Mouse (Mus musculus) ES-E14 (cell line): ENCODE data around the gene Fes.

Source experiments
- HCFC1 ChIP-seq: IDR thresholded peaks from 2 replicates; pipeline ENCODE4 v1.6.1; 2012; ENCODE audit warnings: low read length, inconsistent platforms, borderline replicate concordance; ENCODE audit not compliant: insufficient read depth
- MAFK ChIP-seq: IDR thresholded peaks from 2 replicates; pipeline ENCODE4 v1.6.1; 2014; ENCODE audit warnings: mild to moderate bottlenecking, low read depth, low read length, inconsistent platforms; ENCODE audit not compliant: insufficient read depth
- ZNF384 ChIP-seq: IDR thresholded peaks from 2 replicates; pipeline ENCODE4 v1.6.1; 2012; ENCODE audit warnings: low read depth, low read length, inconsistent platforms

DNA sequence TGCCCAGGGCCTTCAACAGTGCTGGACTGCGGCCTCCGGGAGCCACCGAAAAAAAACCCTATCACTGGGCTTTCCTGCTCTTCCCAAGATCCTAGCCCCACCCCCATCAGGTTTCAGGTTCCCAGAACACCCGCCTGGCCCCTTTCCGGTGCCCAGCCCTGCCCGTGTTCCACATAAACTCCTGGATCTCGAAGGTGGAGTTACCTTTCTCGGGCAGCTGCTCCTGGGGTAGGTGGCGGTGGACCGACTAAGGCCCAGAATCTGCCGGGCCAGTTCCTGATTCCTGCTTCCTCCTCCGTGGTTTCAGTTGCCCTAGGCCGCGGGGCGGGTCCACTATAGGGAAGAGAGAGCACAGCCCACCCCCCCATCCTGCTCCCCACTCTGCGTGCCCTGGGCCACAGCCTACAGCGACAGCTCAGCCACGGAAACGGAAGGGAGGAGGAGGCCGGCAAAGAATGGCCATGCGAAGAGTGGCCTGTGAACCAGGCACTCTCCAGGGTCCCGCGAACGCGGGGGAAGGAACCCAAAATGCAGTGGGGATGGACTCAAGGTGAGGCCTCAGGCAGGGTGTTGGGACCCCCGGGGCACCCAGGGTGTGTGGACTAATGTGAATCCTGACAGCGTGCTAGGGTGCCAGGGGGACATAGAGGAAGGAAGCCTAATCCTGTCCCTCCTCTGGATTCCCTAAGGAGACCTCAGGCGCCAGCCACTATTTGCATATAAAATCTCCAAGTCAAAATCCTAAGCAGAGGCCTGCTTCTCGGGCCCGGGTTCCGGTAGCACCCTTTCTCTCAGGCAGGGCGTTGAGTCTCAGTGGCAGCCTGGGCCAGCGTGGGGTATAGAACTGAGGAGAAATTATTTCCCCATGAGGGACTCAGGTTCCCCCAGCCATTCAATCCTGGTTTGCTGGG is at the start of gene Fes:
- TF ChIP-seq MAFK = no peak
- no peak for TF ChIP-seq ZNF384
- TF ChIP-seq HCFC1 = no peak
